Mouse (Mus musculus): ENCODE measurements around the gene Fez2. TPM values are rescaled to one million over a fixed set of nuclear protein-coding genes. Genes with fewer than 3 reads are reported as not detected.
A peak's percentile ranks its signal among the peaks of the same experiment; 100 is the strongest.

The Fez2 gene
- polyA plus RNA-seq (2014; fragmentation: Nextera tagmentation; extraction: Ambion mirVana), result 44.5 and 51.0 TPM in 2 replicates

DNA sequence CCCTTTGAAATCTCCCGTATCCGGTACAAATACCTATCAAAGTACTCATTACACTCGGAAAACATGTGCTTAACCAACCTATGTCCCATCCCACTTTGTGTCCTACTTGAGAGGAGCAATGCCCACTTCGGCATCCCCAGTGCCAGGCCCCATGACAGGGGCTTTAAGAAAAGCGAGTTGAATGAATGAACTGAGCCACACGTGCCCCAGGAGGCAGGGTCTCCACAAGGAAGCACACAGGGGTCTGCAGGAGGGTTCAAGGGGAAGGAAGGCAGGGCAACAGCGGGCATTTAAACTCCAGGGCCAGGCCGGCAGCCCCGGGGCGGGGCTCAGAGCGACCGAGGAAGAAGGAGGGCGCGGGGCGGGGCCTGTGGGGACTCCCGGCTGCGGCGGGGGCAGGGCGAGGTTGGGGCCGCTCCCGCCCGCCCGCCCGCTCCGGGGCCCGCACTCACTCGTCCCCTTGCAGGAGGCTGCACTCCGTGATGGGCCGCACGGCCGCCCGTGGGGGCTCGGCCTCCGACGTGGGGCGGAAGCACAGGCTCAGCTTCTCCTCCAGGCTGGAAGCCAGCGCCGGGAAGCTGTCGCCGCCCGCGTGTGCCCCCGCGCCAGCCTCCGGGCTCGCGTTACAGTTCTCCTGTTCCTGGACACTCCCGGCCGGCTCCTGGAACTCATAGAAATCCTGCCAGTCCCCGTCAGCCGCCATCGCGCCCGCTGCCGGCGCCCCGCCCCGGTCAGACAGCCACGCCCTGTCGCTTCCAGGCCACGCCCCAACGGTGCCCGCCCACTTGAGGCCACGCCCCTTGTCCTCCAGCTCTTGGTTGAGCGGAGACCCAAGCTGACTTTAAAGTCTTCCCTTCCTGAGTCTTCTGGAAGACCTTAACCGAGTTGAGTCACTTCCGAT lies at the start of gene Fez2:
Gene Fez2, minus strand, starts transcription at position 772 of the 901 bp plus-strand sequence.
- peaks cover 8% of the 10 kb centered on the region; the same call in 1 of the 2 replicates for H3K4me1 ChIP-seq (ENCODE audit: control insufficient read depth, insufficient read depth, low read length)
- no peaks in the 10 kb centered on the region for H3K27me3 ChIP-seq (ENCODE audit: control insufficient read depth, insufficient read depth, low read length)
- ATAC-seq (ENCODE audit: low FRiP score, low TSS enrichment) (peak; percentile 93), DNase-seq (peak; percentile 85)
- no peaks in the 10 kb centered on the region for H3K36me3 ChIP-seq (ENCODE audit: control insufficient read depth, insufficient read depth, low read length)
- H3K27ac ChIP-seq (replicated peaks; ENCODE audit: low read depth, low read length), result peak within 1 kb of the TSS; percentile 76
- peak within 1 kb of the TSS; percentile 75 for H3K9ac ChIP-seq (replicated peaks; ENCODE audit: low read length)
- H3K9me3 ChIP-seq (ENCODE audit: control insufficient read depth, low read length), result no peaks in the 10 kb centered on the region
- H3K4me3 ChIP-seq (replicated peaks; ENCODE audit: low read depth, low read length), result peak within 1 kb of the TSS; percentile 83
- WGBS, result under 1% methylated on average over 60 of the region's 67 CpGs
- H3K4me2 ChIP-seq (ENCODE audit: low read length), result peak within 1 kb of the TSS; percentile 66

DNA sequence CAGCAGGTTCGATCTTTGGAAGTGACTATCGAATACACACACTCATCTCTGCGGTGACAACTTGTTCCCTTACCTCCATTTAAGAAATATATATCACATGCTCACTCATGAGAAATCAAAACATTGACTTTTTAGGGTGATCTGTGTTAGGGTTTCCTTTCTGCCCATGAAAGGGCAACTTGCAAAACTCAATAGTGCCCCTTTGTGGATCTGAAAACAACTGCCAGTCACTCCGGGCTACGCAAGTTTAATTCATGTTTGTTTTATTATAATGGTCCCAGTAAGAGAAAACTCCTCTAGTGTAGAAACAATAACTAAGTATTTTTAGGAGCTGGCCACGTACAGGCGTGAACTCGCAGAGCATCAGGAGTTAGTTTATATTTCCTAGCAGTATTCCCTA lies 47.5 kb upstream of the Fez2 start:
- Histone ChIP-seq H3K4me2 (ENCODE audit: low read length) (no peak overlapping the region), H3K9ac (replicated peaks; ENCODE audit: low read length) (no peak overlapping the region), H3K36me3 (ENCODE audit: control insufficient read depth, insufficient read depth, low read length) (no peaks in the 10 kb centered on the region), H3K27ac (replicated peaks; ENCODE audit: low read depth, low read length) (no peak overlapping the region), H3K4me1 (ENCODE audit: control insufficient read depth, insufficient read depth, low read length) (no peaks in the 10 kb centered on the region), H3K9me3 (ENCODE audit: control insufficient read depth, low read length) (no peaks in the 10 kb centered on the region), H3K4me3 (replicated peaks; ENCODE audit: low read depth, low read length) (no peak overlapping the region), H3K27me3 (ENCODE audit: control insufficient read depth, insufficient read depth, low read length) (no peaks in the 10 kb centered on the region)
- ATAC-seq (ENCODE audit: low FRiP score, low TSS enrichment), result no peak
- WGBS, result 91% methylated on average over 8 of the region's 8 CpGs
- peak; percentile 33 for DNase-seq

DNA sequence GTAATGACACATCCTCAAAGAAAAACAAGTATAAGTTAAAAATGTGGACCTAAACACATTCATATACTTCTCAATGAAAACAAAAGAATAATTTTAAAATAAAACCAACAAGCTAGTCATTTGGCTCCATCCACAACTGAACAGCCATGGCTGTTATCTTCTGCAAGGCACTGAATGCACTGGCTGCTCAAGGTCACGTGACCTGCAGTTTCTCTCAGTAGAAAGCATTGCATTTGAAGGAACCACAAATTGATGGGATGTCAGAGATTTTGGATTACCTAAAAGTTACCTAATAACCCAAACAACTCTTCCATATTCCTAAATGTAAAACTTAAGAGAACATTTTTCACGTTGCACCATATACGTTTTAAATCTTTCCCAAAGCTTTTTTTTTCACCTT lies 47.1 kb upstream of the Fez2 start:
- Histone ChIP-seq H3K36me3 (ENCODE audit: control insufficient read depth, insufficient read depth, low read length) (no peaks in the 10 kb centered on the region), H3K4me1 (ENCODE audit: control insufficient read depth, insufficient read depth, low read length) (no peaks in the 10 kb centered on the region), H3K9me3 (ENCODE audit: control insufficient read depth, low read length) (no peaks in the 10 kb centered on the region; the same call in 1 of the 2 replicates), H3K27me3 (ENCODE audit: control insufficient read depth, insufficient read depth, low read length) (no peaks in the 10 kb centered on the region), H3K4me3 (replicated peaks; ENCODE audit: low read depth, low read length) (no peak overlapping the region), H3K9ac (replicated peaks; ENCODE audit: low read length) (no peak overlapping the region), H3K27ac (replicated peaks; ENCODE audit: low read depth, low read length) (no peak overlapping the region), H3K4me2 (ENCODE audit: low read length) (no peak overlapping the region)
- ATAC-seq (ENCODE audit: low FRiP score, low TSS enrichment) (no peak), DNase-seq (no peak)
- 87% methylated on average over 3 of the region's 3 CpGs for WGBS

DNA sequence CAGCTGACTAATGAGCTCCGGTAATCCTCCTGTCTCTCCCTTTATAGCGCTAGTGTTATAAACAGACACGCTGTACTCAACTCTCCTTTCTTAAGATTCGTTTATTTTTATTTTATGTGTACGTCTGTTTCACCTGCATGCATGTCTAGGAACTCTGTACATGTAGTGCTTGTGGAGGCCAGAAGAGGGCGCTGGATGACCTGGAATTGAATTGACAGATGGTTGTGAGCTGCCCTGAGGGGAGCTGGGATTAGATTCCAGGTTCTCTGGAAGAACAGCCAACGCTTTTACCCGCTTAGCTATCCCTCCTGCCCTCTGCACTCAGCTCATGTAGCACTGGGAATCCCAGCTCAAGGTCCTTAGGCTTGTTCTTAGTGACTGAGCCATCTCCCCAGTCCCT lies 42.2 kb upstream of the Fez2 start:
- Histone ChIP-seq H3K9ac (replicated peaks; ENCODE audit: low read length) (no peak overlapping the region), H3K27me3 (ENCODE audit: control insufficient read depth, insufficient read depth, low read length) (no peaks in the 10 kb centered on the region), H3K9me3 (ENCODE audit: control insufficient read depth, low read length) (no peaks in the 10 kb centered on the region; the same call in 1 of the 2 replicates), H3K36me3 (ENCODE audit: control insufficient read depth, insufficient read depth, low read length) (no peaks in the 10 kb centered on the region), H3K4me3 (replicated peaks; ENCODE audit: low read depth, low read length) (no peak overlapping the region), H3K4me2 (ENCODE audit: low read length) (no peak overlapping the region), H3K27ac (replicated peaks; ENCODE audit: low read depth, low read length) (no peak overlapping the region), H3K4me1 (ENCODE audit: control insufficient read depth, insufficient read depth, low read length) (no peaks in the 10 kb centered on the region)
- no peak for DNase-seq
- 80% methylated on average over 8 of the region's 8 CpGs for WGBS
- ATAC-seq (ENCODE audit: low FRiP score, low TSS enrichment), result no peak

- ATAC-seq (ENCODE audit: low FRiP score, low TSS enrichment) (no peak), DNase-seq (no peak)
- Histone ChIP-seq H3K36me3 (ENCODE audit: control insufficient read depth, insufficient read depth, low read length) (no peaks in the 10 kb centered on the region), H3K4me2 (ENCODE audit: low read length) (no peak overlapping the region), H3K4me1 (ENCODE audit: control insufficient read depth, insufficient read depth, low read length) (no peaks in the 10 kb centered on the region), H3K4me3 (replicated peaks; ENCODE audit: low read depth, low read length) (no peak overlapping the region), H3K9me3 (ENCODE audit: control insufficient read depth, low read length) (no peaks in the 10 kb centered on the region; the same call in 1 of the 2 replicates), H3K9ac (replicated peaks; ENCODE audit: low read length) (no peak overlapping the region), H3K27ac (replicated peaks; ENCODE audit: low read depth, low read length) (no peak overlapping the region), H3K27me3 (ENCODE audit: control insufficient read depth, insufficient read depth, low read length) (no peaks in the 10 kb centered on the region)
- 89% methylated on average over 9 of the region's 9 CpGs for WGBS
Observed at GRCm38 (mm10) chr17:78455556-78455955, 37.6 kb upstream of the Fez2 start.

DNA sequence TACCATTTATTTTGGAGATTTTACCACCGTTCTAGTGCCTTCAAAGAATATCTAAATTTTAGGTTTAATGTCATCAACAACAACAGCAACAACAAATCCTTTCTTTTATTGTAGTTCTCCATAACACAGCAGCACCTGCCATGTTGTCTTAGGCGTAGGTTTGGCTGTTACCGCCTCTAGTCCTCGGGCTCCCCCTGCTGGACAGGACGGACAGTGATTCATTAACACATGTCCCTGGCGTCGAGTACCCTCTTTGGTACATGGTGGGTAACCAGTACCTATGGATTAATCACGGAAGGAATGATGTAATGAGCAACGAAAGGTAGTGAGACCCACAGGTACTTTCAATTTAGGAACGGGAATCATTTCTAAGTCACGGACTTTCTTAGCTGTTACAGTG lies 37.2 kb upstream of the Fez2 start:
- Histone ChIP-seq H3K4me3 (replicated peaks; ENCODE audit: low read depth, low read length) (no peak overlapping the region), H3K4me1 (ENCODE audit: control insufficient read depth, insufficient read depth, low read length) (no peaks in the 10 kb centered on the region), H3K9me3 (ENCODE audit: control insufficient read depth, low read length) (no peaks in the 10 kb centered on the region; the same call in 1 of the 2 replicates), H3K9ac (replicated peaks; ENCODE audit: low read length) (no peak overlapping the region), H3K27me3 (ENCODE audit: control insufficient read depth, insufficient read depth, low read length) (no peaks in the 10 kb centered on the region), H3K36me3 (ENCODE audit: control insufficient read depth, insufficient read depth, low read length) (no peaks in the 10 kb centered on the region), H3K4me2 (ENCODE audit: low read length) (no peak overlapping the region), H3K27ac (replicated peaks; ENCODE audit: low read depth, low read length) (no peak overlapping the region)
- DNase-seq (peak; percentile 73), ATAC-seq (ENCODE audit: low FRiP score, low TSS enrichment) (no peak)
- WGBS, result 47% methylated on average over 11 of the region's 11 CpGs

- Histone ChIP-seq H3K27me3 (ENCODE audit: control insufficient read depth, insufficient read depth, low read length) (no peaks in the 10 kb centered on the region), H3K4me2 (ENCODE audit: low read length) (peak overlapping the region; percentile 43), H3K27ac (replicated peaks; ENCODE audit: low read depth, low read length) (no peak overlapping the region), H3K9ac (replicated peaks; ENCODE audit: low read length) (no peak overlapping the region), H3K4me1 (ENCODE audit: control insufficient read depth, insufficient read depth, low read length) (no peaks in the 10 kb centered on the region), H3K9me3 (ENCODE audit: control insufficient read depth, low read length) (no peaks in the 10 kb centered on the region), H3K36me3 (ENCODE audit: control insufficient read depth, insufficient read depth, low read length) (no peaks in the 10 kb centered on the region), H3K4me3 (replicated peaks; ENCODE audit: low read depth, low read length) (no peak overlapping the region)
- 70% methylated on average over 21 of the region's 21 CpGs for WGBS
- ATAC-seq (ENCODE audit: low FRiP score, low TSS enrichment) (no peak), DNase-seq (peak; percentile 63)
Observed at GRCm38 (mm10) chr17:78454189-78454977, 36.4 kb upstream of the Fez2 start.

DNA sequence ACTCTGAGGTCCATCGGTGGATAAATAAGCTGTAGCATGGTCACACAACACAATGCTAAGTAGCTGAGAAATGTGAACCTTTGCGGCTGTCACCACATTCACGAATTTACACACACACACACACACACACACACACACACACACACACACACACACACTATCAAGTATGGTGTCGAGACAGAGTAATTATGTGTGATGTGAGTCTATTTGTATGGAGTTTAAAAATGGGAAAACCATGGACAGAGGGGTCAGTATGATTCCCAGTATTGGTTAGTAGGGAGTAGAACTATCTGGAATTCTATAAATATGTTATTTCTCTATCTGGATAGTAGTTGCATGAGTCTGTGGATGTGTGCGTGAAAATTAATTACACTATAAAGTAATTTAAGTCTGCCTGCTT lies 35.6 kb upstream of the Fez2 start:
- Histone ChIP-seq H3K27me3 (ENCODE audit: control insufficient read depth, insufficient read depth, low read length) (no peaks in the 10 kb centered on the region), H3K4me2 (ENCODE audit: low read length) (no peak overlapping the region), H3K4me1 (ENCODE audit: control insufficient read depth, insufficient read depth, low read length) (no peaks in the 10 kb centered on the region), H3K4me3 (replicated peaks; ENCODE audit: low read depth, low read length) (no peak overlapping the region), H3K27ac (replicated peaks; ENCODE audit: low read depth, low read length) (no peak overlapping the region), H3K36me3 (ENCODE audit: control insufficient read depth, insufficient read depth, low read length) (no peaks in the 10 kb centered on the region), H3K9ac (replicated peaks; ENCODE audit: low read length) (no peak overlapping the region), H3K9me3 (ENCODE audit: control insufficient read depth, low read length) (no peaks in the 10 kb centered on the region)
- WGBS, result 94% methylated on average over 5 of the region's 5 CpGs
- ATAC-seq (ENCODE audit: low FRiP score, low TSS enrichment), result no peak
- no peak for DNase-seq
